Mouse (Mus musculus): Measurements from ENCODE around the gene Olfr373. TPM values are rescaled to one million over a fixed set of nuclear protein-coding genes. Genes with fewer than 3 reads are reported as not detected.
"Not testable (repeated sequence)": the region's sequence is repeated elsewhere in the genome, so short reads cannot be mapped to it uniquely, and the experiment has no call there.

Gene Olfr373
- not detected in 2 replicates for polyA plus RNA-seq (2012; rRNA removed)

DNA sequence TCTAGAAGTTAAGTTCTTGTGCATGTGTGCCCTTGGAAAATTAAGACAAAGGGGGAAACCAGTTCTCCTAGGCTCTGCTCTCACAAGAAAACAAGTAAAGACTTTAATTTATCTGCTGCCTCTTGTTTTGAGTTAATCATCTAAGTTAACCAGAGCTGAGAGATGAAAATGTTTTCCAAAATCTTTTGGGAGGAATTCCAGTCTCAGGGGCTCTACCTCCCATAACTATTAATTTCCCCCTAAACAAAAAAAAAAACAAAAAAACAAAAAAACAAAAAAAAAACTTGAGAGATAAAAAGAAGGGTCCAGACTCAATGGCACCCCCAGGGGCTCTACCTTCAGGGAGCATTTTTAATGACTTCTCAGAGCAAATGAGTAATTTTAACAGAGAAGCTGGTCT is at the start of gene Olfr373:
Olfr373 (plus strand) TSS at position 301 of the 400 bp plus-strand sequence.
- DNase-seq (ENCODE audit: low read depth) = not testable (repeated sequence)

- not testable (repeated sequence) for DNase-seq (ENCODE audit: low read depth)
Measured at GRCm38 (mm10) chr8:72040918-72041317, 42.1 kb upstream of the Olfr373 start, which contains the start of gene Olfr372. Gene Olfr372 (plus strand): TSS chr8:72041218.

DNA sequence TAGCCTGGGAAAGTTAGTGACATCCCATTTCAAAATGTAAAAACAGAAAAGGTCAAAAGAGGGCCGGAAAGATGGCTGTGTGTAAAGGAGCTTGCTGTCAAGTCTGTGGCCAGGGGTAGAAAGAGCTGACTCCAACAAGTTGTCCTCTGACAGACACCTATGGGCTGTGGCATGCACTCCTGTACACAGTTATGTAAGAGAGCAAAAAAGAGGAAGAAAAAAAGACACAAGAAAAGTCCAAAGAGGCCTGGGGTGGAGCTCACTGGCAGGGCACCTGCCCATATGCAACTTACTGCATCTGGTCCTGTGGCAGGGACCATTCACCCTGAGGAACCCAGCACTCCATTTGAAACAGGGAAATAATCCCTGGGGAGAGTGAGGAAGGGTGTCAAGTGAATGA is 40.5 kb upstream of the Olfr373 start:
- DNase-seq (ENCODE audit: low read depth) = no peak

DNA sequence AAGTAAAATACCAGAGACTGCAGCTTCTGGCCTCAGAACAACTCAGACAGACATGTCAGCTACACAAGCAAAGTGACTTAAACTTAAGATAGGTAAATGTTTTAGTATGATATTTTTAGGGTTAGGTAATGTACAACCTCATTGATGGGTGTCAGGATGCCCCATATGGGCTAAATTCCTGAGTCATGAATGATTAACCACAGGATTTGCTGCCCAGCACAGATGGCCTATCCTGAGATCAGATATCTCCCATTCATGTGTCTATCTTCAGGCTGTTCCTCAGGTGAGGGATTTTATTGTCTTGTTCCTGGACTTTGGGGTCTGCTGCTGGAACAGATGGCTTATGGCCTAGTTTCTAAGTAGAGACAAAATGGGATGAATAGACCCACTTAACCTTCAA is 28.3 kb upstream of the Olfr373 start:
- DNase-seq (ENCODE audit: low read depth) = not testable (repeated sequence)

DNA sequence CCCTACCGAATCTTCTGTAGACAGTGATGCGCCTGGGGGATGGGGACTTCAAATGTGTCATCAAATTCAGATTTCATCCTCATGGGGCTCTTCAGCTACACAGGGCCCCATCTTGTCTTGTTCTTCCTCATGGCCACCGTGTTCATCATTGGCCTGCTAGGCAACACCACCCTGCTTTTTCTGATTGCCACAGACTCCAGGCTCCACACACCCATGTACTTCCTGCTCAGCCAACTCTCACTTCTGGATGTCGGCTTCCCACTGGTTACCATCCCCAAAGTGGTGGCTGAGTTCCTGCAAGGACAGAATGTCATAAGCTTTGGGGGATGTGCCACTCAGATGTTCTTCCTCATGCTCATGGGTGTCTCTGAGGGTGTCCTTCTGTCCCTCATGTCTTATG is 25.3 kb upstream of the Olfr373 start:
- not testable (repeated sequence) for DNase-seq (ENCODE audit: low read depth)

DNA sequence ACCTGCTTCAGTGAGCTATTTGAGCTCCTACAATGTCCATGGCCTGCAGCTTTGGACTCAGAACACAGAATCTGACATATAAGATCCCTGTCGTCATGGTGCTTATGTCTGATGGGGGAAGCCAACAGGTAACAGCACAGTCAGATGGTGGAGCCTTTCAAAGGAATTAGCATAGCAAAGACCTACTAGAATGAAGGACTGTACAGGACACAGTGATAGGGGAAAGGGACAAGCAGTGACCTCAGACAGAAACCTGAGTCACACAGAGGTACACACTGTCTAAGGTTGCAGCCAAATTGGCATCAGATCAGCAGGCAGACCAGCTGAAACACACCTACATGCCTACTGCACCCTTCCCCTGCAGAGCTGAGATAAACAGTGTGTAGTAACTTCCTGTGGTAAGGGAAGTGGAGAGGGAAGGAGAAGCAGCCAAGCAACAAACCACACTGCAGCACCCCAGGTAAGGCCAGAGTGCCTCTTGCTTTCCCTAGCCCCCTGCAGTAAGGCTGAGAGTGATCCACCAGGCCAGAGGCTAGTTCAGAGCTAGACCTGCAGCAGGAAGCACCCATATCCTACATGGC is 16.1 kb upstream of the Olfr373 start:
- not testable (repeated sequence) for DNase-seq (ENCODE audit: low read depth)

DNA sequence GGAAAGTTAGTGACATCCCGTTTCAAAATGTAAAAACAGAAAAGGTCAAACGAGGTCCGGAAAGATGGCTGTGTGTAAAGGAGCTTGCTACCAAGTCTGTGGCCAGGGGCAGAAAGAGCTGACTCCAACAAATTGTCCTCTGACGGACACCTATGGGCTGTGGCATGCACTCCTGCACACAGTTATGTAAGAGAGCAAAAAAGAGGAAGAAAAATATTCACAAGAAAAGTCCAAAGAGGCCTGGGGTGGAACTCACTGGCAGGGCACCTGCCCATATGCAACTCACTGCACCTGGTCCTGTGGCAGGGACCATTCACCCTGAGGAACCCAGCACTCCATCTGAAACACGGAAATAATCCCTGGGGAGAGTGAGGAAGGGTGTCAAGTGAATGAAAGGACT is 1.8 kb downstream of the Olfr373 start:
- no peak for DNase-seq (ENCODE audit: low read depth)

DNA sequence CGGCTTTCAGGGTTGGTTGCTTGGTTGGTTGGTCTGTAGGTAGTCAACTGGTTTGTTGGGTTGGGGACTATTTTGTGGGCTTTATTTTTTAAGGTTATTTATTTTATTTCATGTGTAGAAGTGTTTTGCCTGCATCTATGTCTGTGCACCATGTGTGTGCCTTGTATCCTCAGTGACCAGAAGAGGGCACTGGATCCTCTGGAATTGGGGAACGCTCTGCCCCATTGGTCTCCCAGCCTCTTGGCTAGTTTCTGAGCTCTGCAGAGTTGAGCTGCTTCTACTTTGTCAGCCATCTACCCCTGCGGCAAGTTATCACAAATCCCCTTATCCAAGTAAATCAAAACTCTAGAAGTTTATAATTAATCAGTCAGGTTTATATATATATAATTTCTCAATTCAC is 4.6 kb downstream of the Olfr373 start:
- DNase-seq (ENCODE audit: low read depth) = not testable (repeated sequence)

GRCm38 (mm10) chr8:72096721-72097120 is 13.7 kb downstream of the Olfr373 start:
- not testable (repeated sequence) for DNase-seq (ENCODE audit: low read depth)

GRCm38 (mm10) chr8:72099377-72100103 is 16.6 kb downstream of the Olfr373 start:
- DNase-seq (ENCODE audit: low read depth) = not testable (repeated sequence)

DNA sequence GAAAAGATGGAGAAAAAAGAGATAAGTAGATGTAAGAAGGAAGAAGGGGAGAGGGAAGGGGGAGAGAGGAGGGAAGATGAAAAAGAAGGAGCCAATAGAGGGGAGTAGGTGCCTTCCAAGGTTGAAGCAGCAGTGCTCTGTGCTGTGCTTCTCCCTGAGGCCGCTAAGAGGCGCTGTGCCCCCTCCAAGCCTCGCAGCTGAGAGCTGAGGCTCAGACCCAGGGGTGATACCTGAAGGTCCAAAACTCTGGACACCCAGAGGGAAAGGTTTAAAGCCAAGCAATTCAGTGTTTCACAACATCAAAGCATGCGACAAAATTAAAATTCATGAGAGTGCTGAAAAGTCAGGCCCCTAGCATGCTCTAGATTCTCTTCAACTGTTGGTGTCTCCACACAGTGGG is 22.2 kb downstream of the Olfr373 start:
- DNase-seq (ENCODE audit: low read depth) = no peak

GRCm38 (mm10) chr8:72106740-72107139 is 23.8 kb downstream of the Olfr373 start, which contains the start of gene Olfr374:
Gene Olfr374 (plus strand): TSS chr8:72107040.
- no peak for DNase-seq (ENCODE audit: low read depth)

GRCm38 (mm10) chr8:72110876-72111275 is 27.9 kb downstream of the Olfr373 start:
- no peak for DNase-seq (ENCODE audit: low read depth)

DNA sequence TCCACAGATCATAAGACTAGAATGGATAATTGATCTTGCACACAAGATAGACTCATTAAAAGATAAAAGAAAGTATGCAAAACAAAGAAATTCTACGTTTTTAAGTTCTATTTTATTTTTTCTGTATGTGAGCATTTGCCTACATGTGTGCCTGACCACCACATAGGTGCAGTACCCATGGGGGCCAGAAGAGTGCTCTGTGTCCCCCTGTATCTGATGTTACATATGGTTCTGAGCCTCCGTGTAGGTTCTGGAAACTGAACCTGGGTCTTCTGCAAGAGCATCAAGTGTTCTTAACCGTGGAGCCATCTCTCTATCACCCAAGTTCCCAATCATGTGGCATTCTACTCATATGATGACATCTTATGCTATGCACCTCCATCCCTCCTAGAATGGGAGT is 29.5 kb downstream of the Olfr373 start:
- no peak for DNase-seq (ENCODE audit: low read depth)

GRCm38 (mm10) chr8:72115202-72115601 is 32.2 kb downstream of the Olfr373 start:
- no peak for DNase-seq (ENCODE audit: low read depth)

DNA sequence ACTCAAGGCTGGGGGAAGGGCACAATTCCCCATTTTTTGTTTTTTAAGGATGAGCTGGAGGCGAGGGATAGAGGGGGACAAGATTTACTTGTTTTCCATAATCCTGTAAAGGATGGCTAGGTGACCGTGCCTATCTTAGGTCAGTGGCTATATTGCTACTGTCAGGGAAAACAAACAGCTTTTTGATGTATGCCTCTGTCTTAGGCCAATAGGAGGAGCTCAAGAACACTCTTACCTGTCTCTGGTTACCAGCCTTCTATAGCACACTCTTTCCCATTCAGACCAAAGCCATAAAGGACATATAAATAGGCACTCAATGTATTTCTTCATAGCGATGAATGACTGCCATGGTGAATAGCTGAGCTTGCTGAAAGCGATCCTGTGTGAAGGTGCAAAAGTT is 35.6 kb downstream of the Olfr373 start:
- DNase-seq (ENCODE audit: low read depth) = no peak

DNA sequence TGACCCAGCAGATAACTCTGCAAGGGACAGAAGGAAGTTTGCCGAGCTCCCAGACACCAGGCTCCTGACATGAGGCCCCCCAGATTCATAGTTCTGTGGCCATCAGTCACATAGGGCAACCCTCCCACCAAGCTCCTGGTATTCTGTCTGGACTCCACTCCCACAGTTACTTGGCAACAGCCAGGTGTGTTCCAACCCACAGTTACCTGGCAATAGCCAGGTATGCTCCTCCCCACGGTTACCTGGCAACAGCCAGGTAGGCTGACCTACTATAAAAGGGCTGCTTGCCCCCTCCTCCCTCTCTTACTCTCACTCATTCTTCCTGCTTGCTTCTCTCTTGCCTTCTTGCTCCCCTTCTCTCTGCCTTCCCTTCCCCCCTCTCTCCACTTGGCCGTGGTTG is 38.5 kb downstream of the Olfr373 start:
- DNase-seq (ENCODE audit: low read depth) = not testable (repeated sequence)

- no peak for DNase-seq (ENCODE audit: low read depth)
Measured at GRCm38 (mm10) chr8:72121997-72122396, 39.0 kb downstream of the Olfr373 start.

- no peak for DNase-seq (ENCODE audit: low read depth)
Measured at GRCm38 (mm10) chr8:72127834-72128233, 44.9 kb downstream of the Olfr373 start.

DNA sequence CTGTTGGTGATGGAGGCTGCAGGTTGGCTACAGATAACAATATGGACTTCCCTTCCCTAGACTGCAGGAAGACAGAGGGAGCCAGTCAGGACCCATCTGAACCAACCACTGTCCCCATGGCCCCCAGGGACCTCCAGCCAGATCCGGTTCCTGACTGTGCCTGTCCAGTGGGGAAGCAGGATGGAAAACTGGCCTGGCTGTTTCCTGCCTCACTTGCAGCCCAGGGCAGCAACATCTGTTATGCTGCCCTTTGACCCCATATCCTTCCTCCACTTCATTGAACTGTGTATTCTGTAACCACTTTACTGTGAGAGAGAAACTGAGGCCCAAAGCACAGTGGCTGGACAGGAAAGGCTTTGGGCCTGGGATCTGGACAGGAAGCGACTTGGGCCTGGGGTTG is 48.3 kb downstream of the Olfr373 start:
- DNase-seq (ENCODE audit: low read depth) = no peak

GRCm38 (mm10) chr8:72131901-72132300 is 48.9 kb downstream of the Olfr373 start:
- DNase-seq (ENCODE audit: low read depth) = no peak

GRCm38 (mm10) chr8:72132417-72132816 is 49.4 kb downstream of the Olfr373 start:
- no peak for DNase-seq (ENCODE audit: low read depth)

DNA sequence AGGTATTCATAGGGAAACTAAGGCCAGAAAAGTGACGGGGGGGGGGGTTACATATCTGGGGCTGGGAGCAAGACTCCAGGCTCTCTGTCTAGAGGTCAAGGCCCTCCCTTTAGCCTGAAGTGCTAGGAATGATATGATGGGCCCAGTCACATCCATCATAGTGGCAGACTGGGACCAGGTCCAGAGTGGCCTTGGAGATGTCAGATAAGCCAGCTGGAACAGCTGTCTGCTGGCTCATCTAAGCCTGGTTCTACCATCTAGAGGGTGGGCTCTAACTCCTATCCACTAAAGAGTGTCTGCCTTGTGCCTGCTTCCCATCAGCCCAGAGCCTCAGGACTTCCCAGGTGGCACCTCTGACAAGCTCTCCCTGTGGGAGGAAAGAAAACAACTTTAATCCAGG is 49.9 kb downstream of the Olfr373 start:
- DNase-seq (ENCODE audit: low read depth) = no peak

All from gonadal fat pad, adult 2 months (tissue).